Mouse (Mus musculus) brain, embryonic 14.5 days (tissue): ENCODE measurements around the gene Gm49320. TPM values are rescaled to one million over a fixed set of nuclear protein-coding genes. Genes with fewer than 3 reads are reported as not detected.

ENCODE experiments used
- DNase-seq: peaks from one replicate; pipeline ENCODE4 v3.0.0-alpha.2; 2011; ENCODE audit warnings: low read depth
- CTCF ChIP-seq: fragments of 200-500 bp; IDR thresholded peaks from 2 replicates; pipeline ENCODE4 v1.5.1; 2012; ENCODE audit warnings: inconsistent platforms, mild to moderate bottlenecking, moderate library complexity, borderline replicate concordance; ENCODE audit not compliant: insufficient read depth, insufficient read length; ENCODE audit errors: extremely low read depth
- POLR2A ChIP-seq: fragments of 200-500 bp; IDR thresholded peaks from 2 replicates; pipeline ENCODE4 v1.6.1; 2012; ENCODE audit warnings: mild to moderate bottlenecking, inconsistent platforms, borderline replicate concordance; ENCODE audit not compliant: poor library complexity, insufficient read depth, insufficient read length, severe bottlenecking; ENCODE audit errors: extremely low read depth
- polyA plus RNA-seq: library from polyadenylated mRNA; depleted of rRNA; stranded (reverse); fragments of >200 nt; gene quantifications from 2 replicates; pipeline ENCODE4 v1.2.3, GENCODE M21; 2012; rRNA removed

The Gm49320 gene
- polyA plus RNA-seq = 4.3 and 5.6 TPM in 2 replicates

GRCm38 (mm10) chr8:4238434-4239192 lies at the start of gene Gm49320, which contains the start of gene Map2k7:
TSS of gene Gm49320 (plus strand) at chr8:4238865.
TSS of gene Map2k7 (plus strand) at chr8:4238740.
- TF ChIP-seq CTCF (peak; percentile 55), POLR2A (peak; percentile 58)
- peak; percentile 100 for DNase-seq

GRCm38 (mm10) chr8:4189031-4189722 lies 49.5 kb upstream of the Gm49320 start:
- DNase-seq = no peak
- TF ChIP-seq POLR2A (no peak), CTCF (no peak)

- TF ChIP-seq CTCF (no peak), POLR2A (no peak)
Measured at GRCm38 (mm10) chr8:4192305-4192704, 46.4 kb upstream of the Gm49320 start.

GRCm38 (mm10) chr8:4192807-4193587 lies 45.7 kb upstream of the Gm49320 start:
- peak; percentile 90 for DNase-seq
- TF ChIP-seq CTCF (peak; percentile 93), POLR2A (no peak)

More at GRCm38 (mm10) chr8:4192305-4192704, 46.4 kb upstream of the Gm49320 start:
- peak; percentile 78 for DNase-seq

GRCm38 (mm10) chr8:4193588-4193894 lies 45.1 kb upstream of the Gm49320 start:
- TF ChIP-seq POLR2A (no peak), CTCF (no peak)
- no peak for DNase-seq

GRCm38 (mm10) chr8:4201321-4201720 lies 37.3 kb upstream of the Gm49320 start:
- no peak for TF ChIP-seq CTCF
- no peak for TF ChIP-seq POLR2A
- no peak for DNase-seq

- TF ChIP-seq CTCF (no peak), POLR2A (no peak)
- DNase-seq = no peak
Measured at GRCm38 (mm10) chr8:4205246-4206123, 33.2 kb upstream of the Gm49320 start.

- DNase-seq = peak; percentile 48
- no peak for TF ChIP-seq POLR2A
- TF ChIP-seq CTCF = no peak
Measured at GRCm38 (mm10) chr8:4206182-4207015, 32.3 kb upstream of the Gm49320 start.

- DNase-seq = no peak
- TF ChIP-seq POLR2A (no peak), CTCF (no peak)
Measured at GRCm38 (mm10) chr8:4207016-4207350, 31.7 kb upstream of the Gm49320 start.

GRCm38 (mm10) chr8:4211097-4211496 lies 27.6 kb upstream of the Gm49320 start:
- TF ChIP-seq POLR2A (no peak), CTCF (0 out of 2 replicates have a peak, but pooled peaks have one; percentile 1)
- DNase-seq = no peak
